Mouse (Mus musculus): Measurements from ENCODE around the gene Rasgrp3. TPM values are rescaled to one million over a fixed set of nuclear protein-coding genes. Genes with fewer than 3 reads are reported as not detected.
A peak's percentile ranks its signal among the peaks of the same experiment; 100 is the strongest.
"Not testable (repeated sequence)": the region's sequence is repeated elsewhere in the genome, so short reads cannot be mapped to it uniquely, and the experiment has no call there.

Rasgrp3 gene
- total RNA-seq, 2 experiments from 2014 or later: 25.2 to 29.7 TPM

- intact Hi-C loops (cut with DNase I); DNase-seq (ENCODE audit: low spot score): not testable (repeated sequence)
Measured at GRCm38 (mm10) chr17:75456096-75456495, 20.4 kb downstream of the Rasgrp3 start.

DNA sequence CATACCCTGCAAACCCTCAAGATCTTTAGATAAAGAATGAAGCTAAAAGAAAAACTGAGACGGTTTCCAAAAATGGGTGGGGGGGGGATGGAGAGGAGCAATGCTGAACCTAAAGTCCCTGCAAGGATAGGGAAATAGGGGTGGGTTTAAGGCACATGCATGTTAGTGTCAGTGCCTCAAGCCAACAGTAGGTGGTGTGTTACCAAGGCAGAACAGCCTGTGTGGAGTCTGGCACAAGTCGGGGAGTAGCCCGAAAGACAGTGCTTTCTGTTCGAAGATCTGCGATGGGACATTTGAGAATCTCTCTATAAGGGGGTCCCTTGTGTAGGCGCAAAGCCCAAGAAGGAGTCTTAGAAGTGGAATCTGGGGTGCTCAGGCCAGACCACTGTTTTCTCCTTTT is 24.9 kb downstream of the Rasgrp3 start:
- no peak for DNase-seq (ENCODE audit: low spot score)
- intact Hi-C loops (cut with DNase I): loop anchor here (1.0 to 5.0 kb wide), 2 partner anchors 18 to 77 kb away; no protein-coding TSS in a partner anchor

GRCm38 (mm10) chr17:75461771-75462170 is 26.1 kb downstream of the Rasgrp3 start:
- no peak for DNase-seq (ENCODE audit: low spot score)
- intact Hi-C loops (cut with DNase I): loop anchor here (1.0 to 5.0 kb wide), 2 partner anchors 17 to 76 kb away; no protein-coding TSS in a partner anchor

DNA sequence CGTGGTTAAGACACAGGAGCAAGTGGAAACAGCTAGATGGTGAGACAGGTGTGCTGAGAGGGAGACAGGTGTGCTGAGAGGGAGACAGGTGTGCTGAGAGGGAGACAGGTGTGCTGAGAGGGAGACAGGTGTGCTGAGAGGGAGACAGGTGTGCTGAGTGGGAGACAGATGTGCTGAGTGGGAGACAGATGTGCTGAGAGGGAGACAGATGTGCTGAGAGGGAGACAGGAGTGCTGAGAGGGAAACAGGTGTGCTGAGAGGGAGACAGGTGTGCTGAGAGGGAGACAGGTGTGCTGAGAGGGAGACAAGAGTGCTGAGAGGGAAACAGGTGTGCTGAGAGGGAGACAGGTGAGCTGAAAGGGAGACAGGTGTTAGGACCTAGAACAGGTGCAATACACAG is 27.5 kb downstream of the Rasgrp3 start:
- intact Hi-C loops (cut with DNase I): loop anchor here (5.0 kb wide), 1 partner anchor 74 kb away; no protein-coding TSS in a partner anchor
- not testable (repeated sequence) for DNase-seq (ENCODE audit: low spot score)

GRCm38 (mm10) chr17:75463645-75464044 is 27.9 kb downstream of the Rasgrp3 start:
- intact Hi-C loops (cut with DNase I): loop anchor here (5.0 kb wide), 1 partner anchor 74 kb away; no protein-coding TSS in a partner anchor
- no peak for DNase-seq (ENCODE audit: low spot score)

DNA sequence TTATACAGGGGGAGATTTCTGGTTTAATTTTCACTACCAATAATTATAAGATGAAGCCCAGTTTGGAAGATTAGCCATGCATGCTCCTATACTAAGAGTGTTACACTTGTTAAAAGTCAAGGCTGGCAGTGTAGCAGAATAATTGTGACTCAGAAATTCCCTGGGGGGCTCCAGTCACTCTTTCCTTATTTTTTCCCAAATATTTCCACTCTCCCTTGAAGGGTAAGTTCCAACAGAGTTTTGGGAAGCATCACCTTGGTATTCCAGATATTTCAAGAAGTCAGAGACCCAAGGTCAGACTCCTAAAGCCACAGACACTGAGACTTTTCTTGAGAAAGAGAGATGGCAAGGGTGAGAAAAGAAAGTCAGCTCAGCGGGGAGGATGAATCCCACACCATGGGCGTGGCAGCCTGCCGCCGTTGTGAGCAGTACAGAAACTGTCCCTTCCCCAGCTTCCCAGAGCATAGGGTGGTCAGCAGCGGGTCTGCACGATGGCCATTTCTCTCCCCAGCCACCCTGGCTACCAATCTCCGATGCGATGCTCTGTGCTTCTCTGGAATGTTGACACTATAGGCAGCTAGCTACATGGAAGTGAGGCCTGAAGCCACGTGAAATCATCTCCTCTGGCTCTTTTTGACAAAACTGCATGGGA is 28.8 kb downstream of the Rasgrp3 start:
- DNase-seq (ENCODE audit: low spot score): no peak
- intact Hi-C loops (cut with DNase I): loop anchor here (5.0 kb wide), 1 partner anchor 73 kb away; no protein-coding TSS in a partner anchor

DNA sequence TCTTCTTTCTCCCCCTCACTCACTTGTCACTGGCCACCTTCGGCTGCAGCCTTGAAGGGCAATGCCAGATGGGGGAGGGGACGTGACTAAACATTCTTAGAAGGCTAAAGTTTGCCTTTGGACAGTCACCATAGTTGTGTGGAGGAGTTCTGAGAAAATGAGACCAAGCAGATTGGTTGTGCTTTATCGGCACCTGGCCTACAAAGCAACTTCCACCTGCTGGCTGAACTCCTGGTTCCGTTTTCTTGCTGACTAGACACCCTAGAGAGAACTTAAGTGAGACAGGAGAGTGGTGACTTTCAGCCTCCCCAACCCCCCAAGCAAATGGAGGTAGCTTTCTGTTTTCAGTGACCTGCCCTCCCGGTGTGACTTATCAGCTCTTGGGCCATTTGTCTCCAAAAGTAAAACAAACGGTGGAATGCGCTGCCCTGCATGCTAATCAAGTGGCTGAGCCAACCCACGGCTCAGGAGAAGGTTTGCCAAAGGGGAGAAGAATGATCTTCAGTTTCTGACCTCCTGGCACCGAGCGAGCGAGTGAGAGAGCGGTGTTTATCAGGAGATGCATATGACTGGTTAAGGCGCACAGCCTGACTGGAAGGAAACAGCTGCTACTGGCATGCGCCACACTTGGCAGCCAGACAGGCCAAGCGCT is 29.4 kb downstream of the Rasgrp3 start:
- intact Hi-C loops (cut with DNase I): loop anchor here (5.0 kb wide), 1 partner anchor 72 kb away; no protein-coding TSS in a partner anchor
- peak; percentile 68 for DNase-seq (ENCODE audit: low spot score)

- intact Hi-C loops (cut with DNase I): no loop called here
- no peak for DNase-seq (ENCODE audit: low spot score)
Measured at GRCm38 (mm10) chr17:75465635-75465997, 29.9 kb downstream of the Rasgrp3 start.

- no peak for DNase-seq (ENCODE audit: low spot score)
- intact Hi-C loops (cut with DNase I): no loop called here
Measured at GRCm38 (mm10) chr17:75466948-75467347, 31.3 kb downstream of the Rasgrp3 start.

- intact Hi-C loops (cut with DNase I): no loop called here
- no peak for DNase-seq (ENCODE audit: low spot score)
Measured at GRCm38 (mm10) chr17:75467526-75467925, 31.8 kb downstream of the Rasgrp3 start.

DNA sequence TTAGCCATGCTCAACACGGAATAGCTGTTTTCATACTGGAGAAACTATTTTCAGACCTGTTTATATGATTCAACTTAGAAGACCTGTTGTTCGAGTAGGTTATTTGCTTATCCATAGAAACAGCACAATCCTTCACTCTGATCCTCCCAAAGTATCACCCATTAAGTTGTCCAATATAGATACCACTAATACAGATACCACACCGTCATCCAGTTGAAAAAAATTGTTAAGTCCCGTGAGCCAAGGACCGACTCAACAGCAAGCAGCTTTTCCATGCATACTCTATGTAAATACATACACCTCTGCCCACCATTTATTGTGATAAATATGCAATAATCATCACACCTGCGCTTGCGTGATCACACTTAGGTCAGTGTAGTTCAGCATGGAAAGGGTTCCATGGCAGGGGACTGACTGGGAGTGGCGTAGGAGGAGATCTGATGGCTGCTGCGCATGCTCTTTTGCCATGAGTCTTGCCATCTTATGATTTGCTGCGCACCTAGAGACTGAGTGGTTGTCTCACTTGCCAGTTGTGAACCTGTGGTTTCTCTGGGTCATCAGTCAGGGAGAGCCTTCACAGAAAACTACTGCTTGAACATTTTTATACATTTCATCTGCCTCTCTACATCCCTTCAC is 32.9 kb downstream of the Rasgrp3 start:
- intact Hi-C loops (cut with DNase I): no loop called here

GRCm38 (mm10) chr17:75470325-75470724 is 34.6 kb downstream of the Rasgrp3 start:
- intact Hi-C loops (cut with DNase I): no loop called here
- no peak for DNase-seq (ENCODE audit: low spot score)

More for the DNA sequence above, 32.9 kb downstream of the Rasgrp3 start:
- no peak for DNase-seq (ENCODE audit: low spot score)

DNA sequence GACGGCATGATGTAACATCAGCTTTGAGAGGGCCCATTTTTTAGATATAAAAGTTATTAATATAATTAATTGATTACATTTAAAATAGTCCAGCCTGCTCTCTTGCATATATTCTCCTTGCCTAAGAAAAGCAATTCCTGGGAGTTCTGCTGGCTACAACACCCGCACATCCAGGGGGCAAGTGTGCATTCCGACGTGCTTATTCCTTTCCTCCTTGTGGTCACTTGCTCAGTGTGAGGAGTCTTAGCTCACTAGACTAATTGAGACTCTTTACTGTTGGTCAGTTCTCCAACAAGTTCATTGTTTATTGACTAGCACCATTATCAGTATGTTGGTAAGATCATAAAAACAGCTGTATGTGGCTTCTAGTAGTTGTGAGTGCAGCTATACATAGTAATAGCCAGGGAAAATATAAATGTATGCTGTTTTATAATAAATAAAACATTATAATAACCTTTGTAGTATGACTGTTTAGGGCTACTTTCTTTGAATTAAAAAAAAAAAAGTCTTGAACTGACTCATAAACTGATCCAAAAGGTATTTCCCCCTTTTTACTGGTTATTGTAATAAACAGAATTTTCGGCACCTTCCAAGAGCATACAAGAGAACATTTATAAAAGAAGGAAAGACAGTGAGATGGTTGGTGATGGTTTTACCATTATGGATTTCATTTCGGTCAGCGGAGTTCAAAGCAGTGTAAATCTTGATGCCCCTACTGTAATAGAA is 35.4 kb downstream of the Rasgrp3 start:
- no peak for DNase-seq (ENCODE audit: low spot score)
- intact Hi-C loops (cut with DNase I): no loop called here

DNA sequence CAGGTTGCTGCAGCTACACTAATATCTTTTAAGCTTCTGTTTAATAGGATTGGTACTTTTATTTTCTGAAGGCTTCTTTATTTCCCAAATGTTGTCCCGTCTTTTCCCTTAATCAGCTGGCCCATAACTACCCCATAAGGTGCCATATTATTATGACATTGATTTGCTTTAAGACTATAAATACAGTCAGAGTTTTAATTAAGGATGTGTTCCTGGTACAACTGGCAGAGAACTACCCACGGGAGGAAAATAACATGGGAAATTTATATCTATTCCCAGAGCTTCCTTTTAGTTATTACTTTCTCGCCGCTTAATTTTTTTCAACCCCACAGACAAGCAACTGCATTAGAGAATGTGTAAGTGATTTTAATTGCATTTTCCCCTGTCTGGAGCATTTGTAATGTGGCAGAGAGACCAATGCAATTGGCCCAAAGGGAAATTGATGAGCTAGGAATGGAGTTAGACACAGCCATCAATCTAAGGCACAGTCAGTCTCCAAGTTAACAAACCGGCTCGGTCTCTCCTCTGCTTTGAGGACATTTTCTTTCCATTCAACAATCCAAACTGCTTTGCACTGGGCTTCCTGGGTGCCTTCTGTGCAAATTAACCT is 36.1 kb downstream of the Rasgrp3 start:
- intact Hi-C loops (cut with DNase I): no loop called here
- no peak for DNase-seq (ENCODE audit: low spot score)

GRCm38 (mm10) chr17:75472379-75472778 is 36.7 kb downstream of the Rasgrp3 start:
- intact Hi-C loops (cut with DNase I): no loop called here
- DNase-seq (ENCODE audit: low spot score): no peak

DNA sequence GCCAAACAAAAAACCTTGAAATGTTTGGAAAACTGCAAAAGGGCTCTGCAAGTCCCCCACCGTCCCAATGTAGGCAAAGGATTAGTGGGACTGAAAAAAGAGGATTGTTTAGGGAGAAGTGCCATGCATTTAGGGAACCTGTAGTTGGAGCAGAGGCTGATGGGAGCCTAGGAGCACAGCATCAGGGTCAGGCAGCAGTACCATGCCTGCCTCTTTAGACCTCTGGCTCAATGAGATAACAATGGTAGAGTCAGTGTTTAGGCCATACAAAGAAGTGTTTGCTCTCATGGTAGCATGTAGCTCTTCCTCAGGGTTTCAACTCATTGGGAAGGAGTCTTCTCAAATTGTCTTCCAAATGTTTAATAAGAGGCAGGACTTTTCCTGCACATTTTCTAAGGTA is 40.3 kb downstream of the Rasgrp3 start:
- no peak for DNase-seq (ENCODE audit: low spot score)
- intact Hi-C loops (cut with DNase I): no loop called here

DNA sequence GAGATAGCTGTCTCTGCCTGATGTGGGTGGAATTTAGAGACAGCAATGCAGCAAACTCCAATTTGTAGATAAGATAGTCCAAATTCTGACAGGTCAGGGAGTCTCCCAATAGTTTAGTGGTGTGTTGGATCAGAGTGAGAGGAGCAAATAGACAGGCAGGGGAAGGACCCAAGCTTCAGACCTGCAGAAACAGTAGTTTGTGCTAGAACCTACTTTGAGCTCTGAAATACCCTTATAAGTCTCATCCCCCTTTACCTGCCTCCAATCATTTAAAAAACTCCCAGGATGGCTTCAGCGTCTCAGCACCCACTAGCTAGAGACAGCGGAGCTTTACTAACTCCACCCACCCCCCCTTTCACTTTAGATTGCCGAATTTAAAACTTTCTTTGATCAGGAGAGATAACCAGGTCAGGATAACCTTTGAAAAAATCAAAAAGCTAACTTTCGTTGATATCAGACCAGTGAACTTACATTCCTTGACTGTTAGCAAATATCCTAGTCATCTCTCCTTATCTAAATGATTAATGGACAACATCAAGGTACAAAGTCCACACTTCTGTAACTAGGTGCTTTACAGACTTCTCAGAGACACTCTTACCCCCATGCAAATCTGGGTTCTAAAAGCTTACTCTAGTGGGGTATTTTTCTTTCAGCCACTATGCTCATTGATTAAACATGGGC is 41.2 kb downstream of the Rasgrp3 start:
- no peak for DNase-seq (ENCODE audit: low spot score)
- intact Hi-C loops (cut with DNase I): no loop called here

DNA sequence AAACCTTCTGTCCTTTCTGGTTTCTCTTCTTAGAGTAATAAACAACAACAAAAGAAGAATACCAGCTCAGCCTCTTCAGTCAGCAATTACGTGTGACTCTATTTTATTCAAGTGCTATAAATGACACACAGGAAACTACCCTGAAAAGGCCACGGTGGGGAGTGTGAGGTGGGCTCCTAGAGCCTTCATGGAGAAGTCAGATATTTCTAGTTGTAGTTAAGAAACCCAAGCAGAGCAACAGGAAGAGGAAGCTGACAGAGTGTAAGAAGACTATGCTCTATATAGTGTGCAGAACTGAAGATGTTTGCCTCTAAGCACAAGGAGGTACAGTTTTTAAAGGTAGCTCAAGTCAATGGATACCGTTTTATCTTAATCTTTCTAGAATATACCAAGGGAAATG is 42.0 kb downstream of the Rasgrp3 start:
- no peak for DNase-seq (ENCODE audit: low spot score)
- intact Hi-C loops (cut with DNase I): loop anchor here (1.0 kb wide), 1 partner anchor 16 kb away; no protein-coding TSS in a partner anchor

DNA sequence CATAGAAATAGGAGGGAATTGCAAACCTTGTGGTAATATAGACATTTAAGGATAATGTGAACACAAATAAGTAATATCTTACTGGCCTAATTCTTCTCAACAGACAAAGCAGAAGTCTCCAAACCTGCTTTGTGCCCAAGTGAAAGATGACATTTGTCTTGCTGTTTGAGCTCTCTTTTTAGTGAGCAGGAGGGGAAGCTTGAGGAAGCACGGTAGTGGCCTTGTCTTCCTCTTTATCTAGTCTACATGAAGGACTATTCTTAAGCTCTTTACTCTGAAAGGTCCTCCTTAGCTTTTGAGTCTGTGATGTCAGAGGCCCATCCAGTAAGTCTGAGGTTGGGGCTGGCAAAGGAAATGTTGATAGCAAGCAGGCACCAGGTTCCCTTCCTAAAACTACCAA is 43.1 kb downstream of the Rasgrp3 start:
- intact Hi-C loops (cut with DNase I): loop anchor here (1.0 kb wide), 1 partner anchor 18 kb away; no protein-coding TSS in a partner anchor
- DNase-seq (ENCODE audit: low spot score): no peak

Measured in heart, postnatal 25 days (tissue).